ENCODE assay signal across 14 mouse cellular contexts in genomic region chr19:42788311-42788710, GRCm38 (mm10). TPM values are rescaled to one million over a fixed set of nuclear protein-coding genes. Genes with fewer than 3 reads are reported as not detected.
DNase-seq lines count a peak whose midpoint lies in the region; ATAC-seq and TF ChIP-seq lines count a peak whose summit lies in the region.
"Had no signal": no experiment of that assay in that cellular context is flagged by ENCODE, and none has a peak within 500 bp of the region (broad histone marks: within the 10 kb centered on the region; RNA-seq: fewer than 3 reads in every experiment).

No protein-coding gene starts in this region.

- no peak overlapping the region for H3K4me2 ChIP-seq in kidney, postnatal 0 days (ENCODE audit: low read length)
- H3K4me2 ChIP-seq in stomach, embryonic 14.5 days (replicated peaks; ENCODE audit: low read depth, low read length), result no peak overlapping the region
- H3K4me2 ChIP-seq: neural tube, embryonic 13.5 days had no signal

- ATAC-seq in frontal cortex, adult (ENCODE audit: low TSS enrichment), result peak; percentile 82
- no peak for ATAC-seq in kidney, postnatal 0 days (replicated peaks; ENCODE audit: low FRiP score, low read depth)
- ATAC-seq in megakaryocyte, adult 5-6 weeks (ENCODE audit: poor library complexity, severe bottlenecking), result no peak
- ATAC-seq in stomach, embryonic 14.5 days (ENCODE audit: insufficient number of reproducible peaks, insufficient read depth, low FRiP score, low read depth), result peak; percentile 49; the same call in 1 of the 2 replicates
- ATAC-seq: midbrain, embryonic 16.5 days had no signal

- no peaks in the 10 kb centered on the region for H3K36me3 ChIP-seq in kidney, postnatal 0 days (ENCODE audit: insufficient read depth, low read length)
- no peaks in the 10 kb centered on the region for H3K36me3 ChIP-seq in megakaryocyte, embryonic 14.5 days (replicated peaks; ENCODE audit: low read length)
- H3K36me3 ChIP-seq in stomach, embryonic 14.5 days (ENCODE audit: control insufficient read depth, insufficient read depth, low read length), result no peaks in the 10 kb centered on the region
- H3K36me3 ChIP-seq: neural tube, embryonic 13.5 days had no signal

- 31% methylated on average over 5 of the region's 5 CpGs for WGBS in kidney, postnatal 0 days
- WGBS in stomach, embryonic 14.5 days, result 16% methylated on average over 5 of the region's 5 CpGs

- H3K27ac ChIP-seq in kidney, postnatal 0 days, result no peak overlapping the region
- H3K27ac ChIP-seq in stomach, embryonic 14.5 days (ENCODE audit: low read length), result no peak overlapping the region; the same call in 1 of the 2 replicates
- H3K27ac ChIP-seq: neural tube, embryonic 13.5 days had no signal

- no peak overlapping the region for H3K9ac ChIP-seq in kidney, postnatal 0 days (ENCODE audit: low read depth, low read length)
- H3K9ac ChIP-seq in stomach, embryonic 14.5 days (replicated peaks; ENCODE audit: low read depth, low read length), result no peak overlapping the region
- H3K9ac ChIP-seq: neural tube, embryonic 13.5 days had no signal

- no peaks in the 10 kb centered on the region for H3K27me3 ChIP-seq in kidney, postnatal 0 days (ENCODE audit: insufficient read depth, low read length)
- peaks cover 3% of the 10 kb centered on the region for H3K27me3 ChIP-seq in megakaryocyte, embryonic 14.5 days (replicated peaks)
- H3K27me3 ChIP-seq in stomach, embryonic 14.5 days (ENCODE audit: control insufficient read depth, insufficient read depth, low read length), result no peaks in the 10 kb centered on the region

- H3K4me1 ChIP-seq in kidney, postnatal 0 days (replicated peaks; ENCODE audit: insufficient read depth, low read length), result no peaks in the 10 kb centered on the region; the same call in 1 of the 2 replicates
- H3K4me1 ChIP-seq in megakaryocyte, embryonic 14.5 days, result peaks cover 75% of the 10 kb centered on the region
- H3K4me1 ChIP-seq in stomach, embryonic 14.5 days (ENCODE audit: control insufficient read depth, insufficient read depth, low read length), result peaks cover 14% of the 10 kb centered on the region; the same call in 1 of the 2 replicates

- no peak for TF ChIP-seq CTCF in kidney, postnatal 0 days (IDR thresholded peaks at IDR 0.05; ENCODE audit: low read depth)

- H3K4me3 ChIP-seq in kidney, postnatal 0 days (replicated peaks; ENCODE audit: low read depth, low read length), result no peak overlapping the region
- H3K4me3 ChIP-seq in megakaryocyte, embryonic 14.5 days (replicated peaks), result peak overlapping the region; percentile 44
- H3K4me3 ChIP-seq in stomach, embryonic 14.5 days (ENCODE audit: low read depth, low read length), result no peak overlapping the region
- H3K4me3 ChIP-seq: neural tube, embryonic 13.5 days had no signal

- DNase-seq in frontal cortex, postnatal 14 days (ENCODE audit: low spot score in 2 of 2), result no peak
- DNase-seq in kidney, postnatal 0 days (ENCODE audit: low spot score), result peak; percentile 52
- DNase-seq in kidney, adult 11 months, result no peak
- no peak for DNase-seq in layer of hippocampus, postnatal 14 days (ENCODE audit: low spot score in 2 of 2)
- DNase-seq: B cell, adult 2 months; cerebellum, adult 8-10 months; retina, postnatal 1 day had no signal

- H3K9me3 ChIP-seq in kidney, postnatal 0 days (replicated peaks; ENCODE audit: low read length), result no peaks in the 10 kb centered on the region
- no peaks in the 10 kb centered on the region for H3K9me3 ChIP-seq in megakaryocyte, embryonic 14.5 days
- no peaks in the 10 kb centered on the region for H3K9me3 ChIP-seq in stomach, embryonic 14.5 days (ENCODE audit: control insufficient read depth, low read depth, low read length)
- H3K9me3 ChIP-seq: neural tube, embryonic 13.5 days had no signal

RNA-seq across cellular contexts. Expression of gene Hps1, which starts 8.5 kb away (rescaled TPM):
- 12.9 and 13.8 TPM in 2 replicates for polyA plus RNA-seq in kidney, postnatal 0 days (2015; fragmentation: Nextera tagmentation; extraction: Ambion mirVana)
- 95.9 and 170 TPM in 2 replicates for polyA plus RNA-seq in megakaryocyte, embryonic 14.5 days (2012; ENCODE audit: insufficient read depth, low replicate concordance)
- 10.5 and 14.2 TPM in 2 replicates for total RNA-seq in megakaryocyte, adult 5-6 weeks (2015)
- 14.3 and 23.3 TPM in 2 replicates for total RNA-seq in megakaryocyte, adult 5-6 weeks (2017)
- 13.2 and 14.3 TPM in 2 replicates for polyA plus RNA-seq in stomach, embryonic 14.5 days (2014; fragmentation: Nextera tagmentation; extraction: Ambion mirVana)
- total RNA-seq in layer of hippocampus, postnatal 14 days (2021), result 1 to 10 TPM; 7.2 to 9.9 TPM

RNA-seq across cellular contexts. Expression of gene Pyroxd2, which starts 35.7 kb away (rescaled TPM):
- polyA plus RNA-seq in kidney, postnatal 0 days (2015; fragmentation: Nextera tagmentation; extraction: Ambion mirVana), result 11.0 and 14.2 TPM in 2 replicates
- 0.80 and 2.4 TPM in 2 replicates for polyA plus RNA-seq in megakaryocyte, embryonic 14.5 days (2012; ENCODE audit: insufficient read depth, low replicate concordance)
- 0.98 and 1.5 TPM in 2 replicates for total RNA-seq in megakaryocyte, adult 5-6 weeks (2015)
- total RNA-seq in megakaryocyte, adult 5-6 weeks (2017), result 0.40 and 2.0 TPM in 2 replicates
- polyA plus RNA-seq in stomach, embryonic 14.5 days (2014; fragmentation: Nextera tagmentation; extraction: Ambion mirVana), result 2.8 and 3.1 TPM in 2 replicates
- total RNA-seq in layer of hippocampus, postnatal 14 days (2021), result 1 to 10 TPM; 3.0 to 3.1 TPM
- total RNA-seq: ES-E14 had no signal

Comparison
In these comparisons a context has a peak if more than half of its experiments do, and no peak if none do; other contexts are left out.
1. ATAC-seq: peak in frontal cortex, adult (single experiment) and stomach, embryonic 14.5 days (single experiment); none in kidney, postnatal 0 days (single experiment) and megakaryocyte, adult 5-6 weeks (single experiment).